Mouse (Mus musculus) hindbrain, embryonic 10.5 days (tissue): Measurements from ENCODE around the gene Arid5b. TPM values are rescaled to one million over a fixed set of nuclear protein-coding genes. Genes with fewer than 3 reads are reported as not detected.

ENCODE experiments used
- DNase-seq: peaks from one replicate; pipeline ENCODE4 v3.0.0-alpha.2; 2017; ENCODE audit warnings: low spot score
- H3K27ac ChIP-seq: fragments of 300-500 bp; sonication (generic); 2 replicates; pipeline ENCODE4 v1.5.1; 2016; ENCODE audit warnings: mild to moderate bottlenecking, moderate library complexity
- H3K27me3 ChIP-seq: fragments of 300-500 bp; sonication (generic); 2 replicates; pipeline ENCODE4 v1.6.1; 2016; ENCODE audit warnings: mild to moderate bottlenecking; ENCODE audit not compliant: poor library complexity, insufficient read depth, severe bottlenecking
- H3K36me3 ChIP-seq: fragments of 300-500 bp; sonication (generic); 2 replicates; pipeline ENCODE4 v1.6.1; 2016; ENCODE audit warnings: mild to moderate bottlenecking, moderate library complexity
- H3K4me1 ChIP-seq: fragments of 300-500 bp; sonication (generic); replicated peaks from 2 replicates; pipeline ENCODE4 v1.6.1; 2016; ENCODE audit warnings: mild to moderate bottlenecking
- H3K4me3 ChIP-seq: fragments of 300-500 bp; sonication (generic); 2 replicates; pipeline ENCODE4 v1.5.1; 2016; ENCODE audit warnings: mild to moderate bottlenecking, moderate library complexity
- H3K9me3 ChIP-seq: fragments of 300-500 bp; sonication (generic); 2 replicates; pipeline ENCODE4 v1.6.1; 2016; ENCODE audit warnings: mild to moderate bottlenecking, moderate library complexity
- WGBS: fragments of 180-500 bp; shearing (Covaris S2); methylation state at CpG from one replicate; pipeline ENCODE4 v1.1.7; 2016; 5-methylcytosine and 5-hydroxymethylcytosine counted together
- polyA plus RNA-seq: library from polyadenylated mRNA; unstranded; fragments of >200 nt; fragmentation: Nextera tagmentation; extraction: Ambion mirVana; gene quantifications from 2 replicates; pipeline ENCODE4 v1.2.1, GENCODE M21; 2016

The Arid5b gene
- polyA plus RNA-seq, 1 experiment from 2014 or later, result 14.2 TPM

- peaks cover 32% of the 10 kb centered on the region for H3K36me3 ChIP-seq
- no peak for DNase-seq
- H3K4me3 ChIP-seq, result no peak overlapping the region
- no peak overlapping the region for H3K27ac ChIP-seq
- no peaks in the 10 kb centered on the region for H3K9me3 ChIP-seq
- 74% methylated on average over 10 of the region's 10 CpGs for WGBS
- H3K27me3 ChIP-seq, result no peaks in the 10 kb centered on the region
- peaks cover 14% of the 10 kb centered on the region; the same call in 1 of the 2 replicates for H3K4me1 ChIP-seq
Measured at GRCm38 (mm10) chr10:68128441-68128848, 150.1 kb downstream of the Arid5b start.

- no peak for DNase-seq
- Histone ChIP-seq H3K27ac (no peak overlapping the region), H3K4me1 (peaks cover 14% of the 10 kb centered on the region; the same call in 1 of the 2 replicates), H3K9me3 (no peaks in the 10 kb centered on the region), H3K4me3 (no peak overlapping the region), H3K36me3 (peaks cover 27% of the 10 kb centered on the region), H3K27me3 (no peaks in the 10 kb centered on the region)
- 79% methylated on average over 6 of the region's 6 CpGs for WGBS
Measured at GRCm38 (mm10) chr10:68127604-68128256, 150.8 kb downstream of the Arid5b start.

- H3K9me3 ChIP-seq, result no peaks in the 10 kb centered on the region
- DNase-seq, result no peak
- peaks cover 24% of the 10 kb centered on the region; the same call in 1 of the 2 replicates for H3K36me3 ChIP-seq
- no peaks in the 10 kb centered on the region for H3K27me3 ChIP-seq
- H3K4me3 ChIP-seq, result no peak overlapping the region
- 85% methylated on average over 2 of the region's 2 CpGs for WGBS
- H3K27ac ChIP-seq, result no peak overlapping the region
- H3K4me1 ChIP-seq, result peaks cover 14% of the 10 kb centered on the region; the same call in 1 of the 2 replicates
Measured at GRCm38 (mm10) chr10:68127104-68127503, 151.4 kb downstream of the Arid5b start.

GRCm38 (mm10) chr10:68126551-68126950, 152.0 kb downstream of the Arid5b start:
- H3K36me3 ChIP-seq, result peaks cover 26% of the 10 kb centered on the region; the same call in 1 of the 2 replicates
- no peak for DNase-seq
- H3K4me3 ChIP-seq, result no peak overlapping the region
- H3K4me1 ChIP-seq, result peaks cover 14% of the 10 kb centered on the region; the same call in 1 of the 2 replicates
- H3K27ac ChIP-seq, result no peak overlapping the region
- H3K27me3 ChIP-seq, result no peaks in the 10 kb centered on the region
- H3K9me3 ChIP-seq, result no peaks in the 10 kb centered on the region
- 93% methylated on average over 2 of the region's 2 CpGs for WGBS

- no peaks in the 10 kb centered on the region for H3K27me3 ChIP-seq
- H3K27ac ChIP-seq, result no peak overlapping the region
- no peaks in the 10 kb centered on the region for H3K9me3 ChIP-seq
- no peak for DNase-seq
- 83% methylated on average over 8 of the region's 8 CpGs for WGBS
- peaks cover 27% of the 10 kb centered on the region; the same call in 1 of the 2 replicates for H3K36me3 ChIP-seq
- H3K4me3 ChIP-seq, result no peak overlapping the region
- H3K4me1 ChIP-seq, result peaks cover 14% of the 10 kb centered on the region; the same call in 1 of the 2 replicates
Measured at GRCm38 (mm10) chr10:68125919-68126550, 152.5 kb downstream of the Arid5b start.

GRCm38 (mm10) chr10:68124985-68125384, 153.6 kb downstream of the Arid5b start:
- Histone ChIP-seq H3K4me3 (no peak overlapping the region), H3K9me3 (no peaks in the 10 kb centered on the region), H3K36me3 (peaks cover 27% of the 10 kb centered on the region; the same call in 1 of the 2 replicates), H3K4me1 (peaks cover 9% of the 10 kb centered on the region; the same call in 1 of the 2 replicates), H3K27me3 (no peaks in the 10 kb centered on the region), H3K27ac (no peak overlapping the region)
- 86% methylated on average over 2 of the region's 2 CpGs for WGBS
- DNase-seq, result no peak

GRCm38 (mm10) chr10:68123446-68123845, 155.1 kb downstream of the Arid5b start:
- Histone ChIP-seq H3K4me1 (no peaks in the 10 kb centered on the region), H3K9me3 (no peaks in the 10 kb centered on the region), H3K27me3 (no peaks in the 10 kb centered on the region), H3K27ac (no peak overlapping the region), H3K36me3 (peaks cover 27% of the 10 kb centered on the region; the same call in 1 of the 2 replicates), H3K4me3 (no peak overlapping the region)
- 89% methylated on average over 4 of the region's 4 CpGs for WGBS
- no peak for DNase-seq

GRCm38 (mm10) chr10:68121960-68122359, 156.6 kb downstream of the Arid5b start:
- H3K27me3 ChIP-seq, result no peaks in the 10 kb centered on the region
- H3K4me1 ChIP-seq, result no peaks in the 10 kb centered on the region
- no peak overlapping the region for H3K4me3 ChIP-seq
- no peak overlapping the region for H3K27ac ChIP-seq
- WGBS, result 86% methylated on average over 4 of the region's 4 CpGs
- peaks cover 35% of the 10 kb centered on the region; the same call in 1 of the 2 replicates for H3K36me3 ChIP-seq
- no peak for DNase-seq
- H3K9me3 ChIP-seq, result no peaks in the 10 kb centered on the region

GRCm38 (mm10) chr10:68121251-68121650, 157.3 kb downstream of the Arid5b start:
- Histone ChIP-seq H3K27me3 (no peaks in the 10 kb centered on the region), H3K9me3 (no peaks in the 10 kb centered on the region), H3K4me3 (no peak overlapping the region), H3K36me3 (peaks cover 35% of the 10 kb centered on the region; the same call in 1 of the 2 replicates), H3K27ac (no peak overlapping the region), H3K4me1 (no peaks in the 10 kb centered on the region)
- 96% methylated on average over 2 of the region's 2 CpGs for WGBS
- DNase-seq, result no peak

- Histone ChIP-seq H3K9me3 (no peaks in the 10 kb centered on the region), H3K4me1 (no peaks in the 10 kb centered on the region), H3K27me3 (no peaks in the 10 kb centered on the region), H3K27ac (no peak overlapping the region), H3K36me3 (peaks cover 34% of the 10 kb centered on the region; the same call in 1 of the 2 replicates), H3K4me3 (no peak overlapping the region)
- DNase-seq, result no peak
- WGBS, result 88% methylated on average over 4 of the region's 4 CpGs
Measured at GRCm38 (mm10) chr10:68120011-68120410, 158.5 kb downstream of the Arid5b start.

GRCm38 (mm10) chr10:68119285-68119684, 159.3 kb downstream of the Arid5b start:
- DNase-seq, result no peak
- no peaks in the 10 kb centered on the region for H3K4me1 ChIP-seq
- H3K4me3 ChIP-seq, result no peak overlapping the region
- WGBS, result 84% methylated on average over 6 of the region's 6 CpGs
- H3K9me3 ChIP-seq, result no peaks in the 10 kb centered on the region
- H3K27ac ChIP-seq, result no peak overlapping the region
- no peaks in the 10 kb centered on the region for H3K27me3 ChIP-seq
- H3K36me3 ChIP-seq, result peaks cover 27% of the 10 kb centered on the region; the same call in 1 of the 2 replicates

- Histone ChIP-seq H3K4me1 (peaks cover 10% of the 10 kb centered on the region), H3K27me3 (no peaks in the 10 kb centered on the region), H3K36me3 (peaks cover 8% of the 10 kb centered on the region; the same call in 1 of the 2 replicates), H3K9me3 (no peaks in the 10 kb centered on the region), H3K4me3 (no peak overlapping the region), H3K27ac (no peak overlapping the region)
- no peak for DNase-seq
- WGBS, result 91% methylated on average over 3 of the region's 3 CpGs
Measured at GRCm38 (mm10) chr10:68114955-68115354, 163.6 kb downstream of the Arid5b start.

GRCm38 (mm10) chr10:68113645-68114044, 164.9 kb downstream of the Arid5b start:
- Histone ChIP-seq H3K27ac (no peak overlapping the region), H3K27me3 (no peaks in the 10 kb centered on the region), H3K36me3 (peaks cover 18% of the 10 kb centered on the region), H3K4me1 (peaks cover 10% of the 10 kb centered on the region), H3K9me3 (no peaks in the 10 kb centered on the region), H3K4me3 (no peak overlapping the region)
- WGBS, result 90% methylated on average over 5 of the region's 5 CpGs
- no peak for DNase-seq
